Mouse (Mus musculus) kidney, embryonic 15.5 days (tissue): ENCODE results near the gene Pdilt. TPM values are rescaled to one million over a fixed set of nuclear protein-coding genes. Genes with fewer than 3 reads are reported as not detected.
A peak's percentile ranks its signal among the peaks of the same experiment; 100 is the strongest.
"Not testable (repeated sequence)": the region's sequence is repeated elsewhere in the genome, so short reads cannot be mapped to it uniquely, and the experiment has no call there.

Experiments used
- ATAC-seq: fragments of 200-750 bp; cut with Nextera tagmentation; replicated peaks from 2 replicates; pipeline ENCODE4 v1.8.0; 2017; ENCODE audit warnings: moderate TSS enrichment; ENCODE audit not compliant: low FRiP score
- H3K27ac ChIP-seq: fragments of 300-500 bp; sonication (generic); 2 replicates; pipeline ENCODE4 v1.5.1; 2015; ENCODE audit warnings: mild to moderate bottlenecking, inconsistent platforms
- H3K27me3 ChIP-seq: fragments of 300-500 bp; sonication (generic); 2 replicates; pipeline ENCODE4 v1.6.1; 2015; ENCODE audit warnings: inconsistent platforms
- H3K36me3 ChIP-seq: fragments of 300-500 bp; sonication (generic); 2 replicates; pipeline ENCODE4 v1.6.1; 2015; ENCODE audit warnings: inconsistent platforms
- H3K4me1 ChIP-seq: fragments of 300-500 bp; sonication (generic); 2 replicates; pipeline ENCODE4 v1.6.1; 2015; ENCODE audit warnings: inconsistent platforms
- H3K4me2 ChIP-seq: fragments of 300-500 bp; sonication (generic); 2 replicates; pipeline ENCODE4 v1.6.1; 2015; ENCODE audit warnings: moderate library complexity, mild to moderate bottlenecking, inconsistent platforms
- H3K4me3 ChIP-seq: fragments of 300-500 bp; sonication (generic); replicated peaks from 2 replicates; pipeline ENCODE4 v1.5.1; 2015; ENCODE audit warnings: mild to moderate bottlenecking, inconsistent platforms
- H3K9ac ChIP-seq: fragments of 300-500 bp; sonication (generic); 2 replicates; pipeline ENCODE4 v1.6.1; 2015; ENCODE audit warnings: mild to moderate bottlenecking, inconsistent platforms
- H3K9me3 ChIP-seq: fragments of 300-500 bp; sonication (generic); replicated peaks from 2 replicates; pipeline ENCODE4 v1.6.1; 2016; ENCODE audit warnings: inconsistent platforms
- WGBS: fragments of 180-500 bp; shearing (Covaris S2); methylation state at CpG from one replicate; pipeline ENCODE4 v1.1.7; 2015; ENCODE audit warnings: mixed read lengths; 5-methylcytosine and 5-hydroxymethylcytosine counted together
- polyA plus RNA-seq: library from polyadenylated mRNA; unstranded; fragments of >200 nt; fragmentation: Nextera tagmentation; extraction: Ambion mirVana; gene quantifications from 2 replicates; pipeline ENCODE4 v1.2.1, GENCODE M21; 2015

Pdilt gene
- polyA plus RNA-seq: 0.06 and 0.10 TPM in 2 replicates

- Histone ChIP-seq H3K4me1 (no peaks in the 10 kb centered on the region), H3K4me2 (no peak within 1 kb of the TSS), H3K27me3 (no peaks in the 10 kb centered on the region), H3K4me3 (no peak within 1 kb of the TSS), H3K9me3 (no peaks in the 10 kb centered on the region), H3K36me3 (no peaks in the 10 kb centered on the region), H3K9ac (no peak within 1 kb of the TSS), H3K27ac (no peak within 1 kb of the TSS)
- 83% methylated on average over 4 of the region's 4 CpGs for WGBS
- no peak for ATAC-seq
Observed at GRCm38 (mm10) chr7:119523389-119523788, at the start of gene Pdilt. Gene Pdilt, minus strand, starts transcription at chr7:119523489.

GRCm38 (mm10) chr7:119562476-119562875, 39.2 kb upstream of the Pdilt start:
- ATAC-seq, H3K4me1 ChIP-seq, H3K36me3 ChIP-seq, H3K27ac ChIP-seq, H3K4me3 ChIP-seq, H3K9me3 ChIP-seq, H3K4me2 ChIP-seq, H3K27me3 ChIP-seq, H3K9ac ChIP-seq: not testable (repeated sequence)
- 88% methylated on average over 2 of the region's 2 CpGs for WGBS

DNA sequence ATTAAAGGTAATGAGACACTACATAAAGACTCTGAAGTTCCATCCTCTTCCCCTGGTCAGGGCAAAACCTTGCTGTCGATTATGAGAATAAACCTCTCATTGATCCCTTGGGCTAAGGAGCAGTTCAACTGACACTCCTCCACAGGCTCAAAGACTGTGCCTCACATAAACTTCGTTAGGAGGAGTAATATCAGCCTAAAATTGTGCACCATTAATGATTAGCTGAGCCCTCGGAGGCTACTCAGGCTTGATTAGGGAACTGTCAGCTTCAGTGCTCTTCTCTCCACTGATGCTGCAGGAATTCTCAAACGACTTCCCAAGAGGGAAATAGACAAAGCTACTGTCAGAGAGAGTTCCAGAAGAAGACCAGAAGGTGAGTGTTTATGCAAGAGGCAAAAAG, 38.2 kb upstream of the Pdilt start:
- no peak overlapping the region for H3K4me2 ChIP-seq
- no peaks in the 10 kb centered on the region for H3K27me3 ChIP-seq
- no peak overlapping the region for H3K27ac ChIP-seq
- no peaks in the 10 kb centered on the region for H3K36me3 ChIP-seq
- 48% methylated on average over 4 of the region's 4 CpGs for WGBS
- H3K9ac ChIP-seq: no peak overlapping the region
- no peaks in the 10 kb centered on the region for H3K9me3 ChIP-seq
- peak; percentile 70 for ATAC-seq
- H3K4me1 ChIP-seq: no peaks in the 10 kb centered on the region
- H3K4me3 ChIP-seq: no peak overlapping the region

DNA sequence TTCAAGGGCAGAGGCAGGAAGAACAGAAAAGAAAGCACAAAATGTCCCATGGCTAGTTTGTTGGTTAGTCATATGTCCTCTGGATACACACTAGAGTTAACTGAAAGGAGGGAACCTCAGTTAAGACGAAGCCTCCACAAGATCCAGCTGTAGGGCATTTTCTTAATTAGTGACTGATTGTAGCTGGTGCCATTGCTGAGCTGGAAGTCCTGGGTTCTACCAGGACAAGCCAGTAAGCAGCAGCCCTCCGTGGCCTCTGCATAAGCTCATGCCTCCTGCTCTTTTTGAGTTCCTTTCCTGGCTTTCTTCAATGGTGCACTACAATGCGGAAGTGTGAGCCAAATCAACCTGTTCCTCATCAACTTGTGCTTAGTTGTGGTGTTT, 37.2 kb upstream of the Pdilt start:
- Histone ChIP-seq H3K9me3 (no peaks in the 10 kb centered on the region), H3K9ac (no peak overlapping the region), H3K27me3 (no peaks in the 10 kb centered on the region), H3K4me1 (no peaks in the 10 kb centered on the region), H3K4me2 (no peak overlapping the region), H3K4me3 (no peak overlapping the region), H3K36me3 (no peaks in the 10 kb centered on the region), H3K27ac (no peak overlapping the region)
- 80% methylated on average over 3 of the region's 3 CpGs for WGBS
- ATAC-seq: no peak

- WGBS: 65% methylated on average over 3 of the region's 3 CpGs
- ATAC-seq: no peak
- no peak overlapping the region for H3K27ac ChIP-seq
Observed at GRCm38 (mm10) chr7:119559789-119560451, 36.6 kb upstream of the Pdilt start.

DNA sequence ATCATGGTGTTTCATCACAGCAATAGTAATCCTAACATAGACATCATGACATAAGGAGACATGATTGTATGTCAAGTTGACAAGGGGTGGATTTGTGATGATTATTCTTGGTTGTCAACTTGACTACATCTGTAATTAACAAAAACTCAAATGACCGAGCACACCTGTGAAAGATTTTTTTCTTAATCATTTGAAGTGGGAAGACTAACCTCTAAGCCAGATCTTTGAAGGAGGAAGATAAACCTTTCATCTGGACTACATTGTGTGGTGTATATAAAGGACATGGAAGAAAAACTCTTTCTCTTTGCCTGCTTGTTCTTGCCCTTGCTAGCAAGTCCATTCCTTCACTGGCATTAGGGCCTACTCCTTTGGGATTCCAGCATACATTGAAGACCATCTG, 30.8 kb upstream of the Pdilt start, which contains the start of gene Acsm2:
Acsm2 (plus strand) TSS at position 301 of the 400 bp plus-strand sequence.
- no peak within 1 kb of the TSS for H3K4me3 ChIP-seq
- H3K36me3 ChIP-seq: no peaks in the 10 kb centered on the region
- no peak within 1 kb of the TSS for H3K9ac ChIP-seq
- H3K4me1 ChIP-seq: no peaks in the 10 kb centered on the region
- H3K27ac ChIP-seq: no peak within 1 kb of the TSS
- 74% methylated on average over 1 of the region's 1 CpGs for WGBS
- ATAC-seq: no peak
- H3K4me2 ChIP-seq: no peak within 1 kb of the TSS
- no peaks in the 10 kb centered on the region for H3K9me3 ChIP-seq
- no peaks in the 10 kb centered on the region for H3K27me3 ChIP-seq

More at GRCm38 (mm10) chr7:119559789-119560451, 36.6 kb upstream of the Pdilt start:
- Histone ChIP-seq H3K4me2 (no peak overlapping the region), H3K4me1 (no peaks in the 10 kb centered on the region), H3K36me3 (no peaks in the 10 kb centered on the region), H3K9ac (no peak overlapping the region), H3K9me3 (no peaks in the 10 kb centered on the region), H3K27me3 (no peaks in the 10 kb centered on the region), H3K4me3 (no peak overlapping the region)

DNA sequence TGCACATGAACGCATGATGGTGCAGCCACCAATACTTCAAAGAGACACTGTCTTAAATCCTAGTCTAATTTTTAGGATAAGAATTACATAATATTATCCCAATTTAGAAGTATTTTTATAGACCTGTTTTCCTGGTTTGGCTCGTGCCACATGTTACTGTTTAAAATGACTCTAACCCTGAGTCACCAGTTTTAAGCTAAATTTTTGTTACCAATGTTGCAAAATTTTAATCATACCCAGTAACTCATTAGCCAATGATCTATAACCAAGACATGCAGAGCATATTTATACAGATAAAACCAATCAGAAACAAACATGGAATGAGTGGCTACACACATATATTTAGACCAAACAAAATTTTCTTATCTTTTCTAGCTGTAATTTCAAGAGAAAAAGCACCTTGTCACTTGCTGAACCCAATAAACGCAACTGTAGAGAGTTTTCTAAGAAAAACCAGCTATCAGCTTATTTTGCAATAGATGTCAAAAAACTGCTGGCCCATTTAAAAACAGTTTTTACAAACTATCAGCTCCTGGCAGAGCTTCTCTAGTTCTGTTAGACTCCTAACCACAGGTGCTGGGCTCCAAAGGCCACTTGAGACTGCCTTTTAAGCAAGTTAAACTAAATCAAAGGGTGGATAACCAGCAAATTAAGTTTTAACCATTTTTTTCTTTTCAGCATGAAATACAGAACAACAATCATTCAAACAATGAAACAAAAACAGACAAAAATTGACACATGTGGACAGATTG, 27.4 kb upstream of the Pdilt start:
- WGBS: 80% methylated on average over 3 of the region's 3 CpGs
- ATAC-seq: no peak
- no peaks in the 10 kb centered on the region for H3K4me1 ChIP-seq
- H3K27me3 ChIP-seq: no peaks in the 10 kb centered on the region
- H3K4me2 ChIP-seq: no peak overlapping the region
- no peaks in the 10 kb centered on the region for H3K36me3 ChIP-seq
- no peaks in the 10 kb centered on the region for H3K9me3 ChIP-seq
- H3K9ac ChIP-seq: no peak overlapping the region
- H3K4me3 ChIP-seq: no peak overlapping the region
- H3K27ac ChIP-seq: no peak overlapping the region

- Histone ChIP-seq H3K27me3 (no peaks in the 10 kb centered on the region), H3K4me1 (no peaks in the 10 kb centered on the region), H3K36me3 (no peaks in the 10 kb centered on the region), H3K4me3 (no peak overlapping the region), H3K9ac (no peak overlapping the region), H3K4me2 (no peak overlapping the region), H3K9me3 (no peaks in the 10 kb centered on the region), H3K27ac (no peak overlapping the region)
- no peak for ATAC-seq
Observed at GRCm38 (mm10) chr7:119545572-119545971, 22.3 kb upstream of the Pdilt start.

GRCm38 (mm10) chr7:119542445-119542844, 19.2 kb upstream of the Pdilt start:
- H3K4me3 ChIP-seq: no peak overlapping the region
- no peak overlapping the region for H3K9ac ChIP-seq
- 63% methylated on average over 2 of the region's 2 CpGs for whole genome bisulfite sequencing
- H3K4me2 ChIP-seq: no peak overlapping the region
- no peaks in the 10 kb centered on the region for H3K36me3 ChIP-seq
- no peak overlapping the region for H3K27ac ChIP-seq
- H3K4me1 ChIP-seq: no peaks in the 10 kb centered on the region
- no peak for ATAC-seq
- H3K9me3 ChIP-seq: no peaks in the 10 kb centered on the region
- H3K27me3 ChIP-seq: no peaks in the 10 kb centered on the region

DNA sequence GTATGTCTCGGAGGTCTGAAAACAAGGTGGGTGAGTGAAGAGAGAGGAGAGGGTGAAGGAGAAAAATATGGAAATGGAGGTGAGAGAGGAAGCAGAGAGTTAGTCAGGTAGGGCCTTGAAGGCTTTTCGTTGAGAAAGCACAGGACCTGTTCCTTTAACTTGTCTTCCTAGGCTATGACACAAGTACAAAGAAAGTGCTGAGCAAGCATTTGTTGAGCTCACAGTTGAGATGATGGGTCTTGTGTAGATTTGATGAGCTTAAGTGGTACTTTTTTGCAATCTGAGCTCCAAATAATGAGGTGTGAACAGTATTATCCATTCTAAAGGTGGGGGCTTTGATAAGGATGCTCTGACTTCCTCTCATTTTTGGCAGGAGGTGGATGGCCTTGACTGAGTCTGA, 11.1 kb upstream of the Pdilt start:
- H3K27me3 ChIP-seq: no peaks in the 10 kb centered on the region
- no peak for ATAC-seq
- no peak overlapping the region for H3K27ac ChIP-seq
- no peak overlapping the region for H3K4me2 ChIP-seq
- H3K4me1 ChIP-seq: no peaks in the 10 kb centered on the region
- H3K9me3 ChIP-seq: no peaks in the 10 kb centered on the region
- H3K36me3 ChIP-seq: no peaks in the 10 kb centered on the region
- WGBS: 84% methylated on average over 2 of the region's 2 CpGs
- no peak overlapping the region for H3K9ac ChIP-seq
- no peak overlapping the region for H3K4me3 ChIP-seq

- Histone ChIP-seq H3K36me3 (no peaks in the 10 kb centered on the region), H3K4me3 (no peak overlapping the region), H3K4me2 (no peak overlapping the region), H3K27me3 (no peaks in the 10 kb centered on the region), H3K9me3 (no peaks in the 10 kb centered on the region), H3K4me1 (no peaks in the 10 kb centered on the region), H3K27ac (no peak overlapping the region), H3K9ac (no peak overlapping the region)
- 56% methylated on average over 1 of the region's 1 CpGs for WGBS
- no peak for ATAC-seq
Observed at GRCm38 (mm10) chr7:119532924-119533323, 9.6 kb upstream of the Pdilt start.

DNA sequence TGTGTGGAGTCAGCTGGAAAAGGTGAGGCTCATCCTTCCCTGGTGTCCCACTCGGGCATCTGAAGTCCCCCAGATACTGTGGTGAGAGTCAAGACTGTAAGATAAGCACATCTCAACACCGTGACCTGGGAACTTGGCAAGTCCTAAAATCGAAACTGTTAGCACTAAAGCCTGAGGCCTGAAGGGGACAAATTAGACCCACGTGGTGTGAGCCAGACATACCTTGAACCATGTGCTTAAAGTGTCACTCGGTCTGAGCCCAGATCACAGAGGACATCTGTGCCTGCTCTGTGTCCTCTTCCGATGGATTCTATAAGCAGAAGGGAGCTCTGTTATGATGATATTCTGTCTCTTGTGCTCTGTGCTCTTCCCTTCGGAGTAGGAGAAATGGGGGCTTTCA, 5.3 kb upstream of the Pdilt start:
- Histone ChIP-seq H3K9me3 (no peaks in the 10 kb centered on the region), H3K4me3 (no peak overlapping the region), H3K27me3 (no peaks in the 10 kb centered on the region), H3K9ac (no peak overlapping the region), H3K27ac (no peak overlapping the region), H3K36me3 (no peaks in the 10 kb centered on the region), H3K4me2 (no peak overlapping the region), H3K4me1 (no peaks in the 10 kb centered on the region)
- ATAC-seq: no peak
- 77% methylated on average over 7 of the region's 7 CpGs for WGBS
